Mouse (Mus musculus): ENCODE data around the gene AC134908.4. TPM values are rescaled to one million over a fixed set of nuclear protein-coding genes. Genes with fewer than 3 reads are reported as not detected.
"Not testable (repeated sequence)": the region's sequence is repeated elsewhere in the genome, so short reads cannot be mapped to it uniquely, and the experiment has no call there.

The AC134908.4 gene
- polyA plus RNA-seq, 1 experiment from 2014 or later: not detected

DNA sequence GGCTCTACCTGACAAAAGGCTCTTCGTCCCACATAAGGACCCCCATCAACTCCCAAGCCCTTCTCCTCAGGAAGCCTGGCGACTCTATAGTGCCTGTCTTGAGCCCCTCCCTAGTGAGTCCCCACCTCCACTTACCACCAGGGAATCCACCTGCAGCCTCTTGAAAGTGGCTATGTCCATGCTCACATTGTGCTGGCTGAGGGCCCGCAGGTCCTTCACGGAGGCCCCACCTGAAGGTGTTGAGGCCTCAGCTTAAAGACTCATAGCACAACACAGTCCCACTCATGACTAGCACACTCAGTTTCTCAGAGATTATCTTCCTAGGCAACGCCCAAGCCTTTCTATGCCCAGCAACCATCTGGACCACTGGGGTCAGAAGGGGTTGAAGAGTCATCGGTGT is 46.1 kb downstream of the AC134908.4 start:
- Histone ChIP-seq H3K9me3 (ENCODE audit: low read length) (no peaks in the 10 kb centered on the region), H3K4me1 (ENCODE audit: insufficient read depth) (no peaks in the 10 kb centered on the region), H3K9ac (replicated peaks) (no peak overlapping the region), H3K36me3 (replicated peaks; ENCODE audit: insufficient read depth, low read length) (no peaks in the 10 kb centered on the region), H3K27ac (ENCODE audit: low read depth) (no peak overlapping the region), H3K27me3 (ENCODE audit: insufficient read depth, low read length) (no peaks in the 10 kb centered on the region), H3K4me2 (ENCODE audit: low read depth, low read length) (no peak overlapping the region), H3K4me3 (ENCODE audit: low read depth, low read length) (no peak overlapping the region)
- no peak for ATAC-seq
- TF ChIP-seq CTCF (IDR thresholded peaks at IDR 0.05; ENCODE audit: low read depth): no peak
- TF ChIP-seq EP300 (IDR thresholded peaks at IDR 0.05; ENCODE audit: low read depth): no peak
- no peak for DNase-seq
- 64% methylated on average over 6 of the region's 6 CpGs for WGBS (ENCODE audit: insufficient replicate concordance)

DNA sequence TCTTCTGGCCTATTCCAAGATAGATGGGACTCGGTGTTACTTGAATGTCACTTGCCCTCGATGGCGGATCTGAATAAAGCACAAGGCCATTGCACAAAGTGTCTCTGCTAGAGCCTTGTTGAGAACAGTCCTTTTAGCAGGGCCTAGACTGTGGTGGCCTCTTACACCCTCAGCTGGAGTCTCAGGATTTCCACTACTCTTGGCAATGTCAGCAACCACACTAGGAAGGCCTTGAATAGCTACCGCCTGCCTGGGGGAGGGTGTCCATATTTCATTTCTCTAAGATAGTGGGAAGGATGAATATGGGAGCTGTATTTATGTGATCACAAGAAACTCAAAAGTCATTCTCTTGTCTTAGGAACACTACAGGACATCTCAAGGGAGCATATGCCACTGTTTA is 47.2 kb downstream of the AC134908.4 start:
- DNase-seq: no peak
- 84% methylated on average over 4 of the region's 4 CpGs for WGBS (ENCODE audit: insufficient replicate concordance)
- TF ChIP-seq CTCF (IDR thresholded peaks at IDR 0.05; ENCODE audit: low read depth) (no peak), EP300 (IDR thresholded peaks at IDR 0.05; ENCODE audit: low read depth) (no peak)

DNA sequence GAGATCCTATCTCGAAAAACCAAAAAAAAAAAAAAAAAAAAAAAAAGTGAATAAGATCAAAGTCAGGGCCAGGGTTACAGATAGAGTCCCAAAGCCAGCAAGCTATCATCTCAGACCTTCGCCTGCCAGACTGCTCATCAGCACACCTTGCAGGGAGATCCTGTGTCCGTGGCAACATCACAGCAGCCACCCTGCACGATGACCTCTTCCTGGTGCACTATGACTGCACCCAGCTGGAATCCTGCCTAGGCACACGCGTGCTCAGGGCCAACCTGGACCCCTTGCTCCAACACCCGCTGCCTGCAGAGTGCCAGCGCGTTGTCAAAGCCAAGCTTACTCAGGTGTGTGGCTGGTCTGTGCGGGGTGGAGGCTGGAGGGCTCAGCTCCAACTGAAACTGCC is 51.1 kb downstream of the AC134908.4 start:
- Histone ChIP-seq H3K36me3 (replicated peaks; ENCODE audit: insufficient read depth, low read length) (no peaks in the 10 kb centered on the region), H3K9ac (replicated peaks) (no peak overlapping the region), H3K4me3 (ENCODE audit: low read depth, low read length) (no peak overlapping the region), H3K4me2 (ENCODE audit: low read depth, low read length) (no peak overlapping the region), H3K27me3 (ENCODE audit: insufficient read depth, low read length) (no peaks in the 10 kb centered on the region), H3K4me1 (ENCODE audit: insufficient read depth) (no peaks in the 10 kb centered on the region), H3K9me3 (ENCODE audit: low read length) (no peaks in the 10 kb centered on the region), H3K27ac (ENCODE audit: low read depth) (no peak overlapping the region)
- ATAC-seq (no peak), DNase-seq (no peak)
- 78% methylated on average over 10 of the region's 10 CpGs for WGBS (ENCODE audit: insufficient replicate concordance)
- TF ChIP-seq CTCF (IDR thresholded peaks at IDR 0.05; ENCODE audit: low read depth): no peak
- TF ChIP-seq EP300 (IDR thresholded peaks at IDR 0.05; ENCODE audit: low read depth): no peak

More for the DNA sequence above, 47.2 kb downstream of the AC134908.4 start:
- H3K4me3 ChIP-seq (ENCODE audit: low read depth, low read length): no peak overlapping the region
- no peak overlapping the region for H3K27ac ChIP-seq (ENCODE audit: low read depth)
- no peak overlapping the region for H3K4me2 ChIP-seq (ENCODE audit: low read depth, low read length)
- H3K9ac ChIP-seq (replicated peaks): no peak overlapping the region
- ATAC-seq: no peak
- H3K9me3 ChIP-seq (ENCODE audit: low read length): no peaks in the 10 kb centered on the region
- no peaks in the 10 kb centered on the region for H3K36me3 ChIP-seq (replicated peaks; ENCODE audit: insufficient read depth, low read length)
- no peaks in the 10 kb centered on the region for H3K4me1 ChIP-seq (ENCODE audit: insufficient read depth)
- no peaks in the 10 kb centered on the region for H3K27me3 ChIP-seq (ENCODE audit: insufficient read depth, low read length)

DNA sequence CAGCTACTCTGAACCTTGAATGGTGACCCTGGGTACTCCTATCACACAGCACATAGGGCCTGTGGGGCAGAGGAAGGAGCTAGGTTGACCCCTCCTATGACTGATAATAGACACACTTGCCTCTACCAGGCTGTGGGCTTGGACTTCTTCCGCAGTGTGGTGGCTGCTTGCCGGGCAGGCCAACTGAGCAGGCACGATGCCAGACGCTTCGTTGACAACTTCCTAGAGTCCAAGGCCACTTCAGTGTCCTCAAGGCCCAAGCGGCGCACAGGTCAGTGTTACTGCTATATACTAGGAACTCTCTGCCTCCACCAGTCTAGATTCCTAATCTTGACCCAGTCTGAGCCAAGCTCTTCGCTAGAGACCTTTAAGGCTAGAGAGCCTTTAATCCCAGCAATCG is 51.6 kb downstream of the AC134908.4 start:
- no peaks in the 10 kb centered on the region for H3K36me3 ChIP-seq (replicated peaks; ENCODE audit: insufficient read depth, low read length)
- no peak overlapping the region for H3K9ac ChIP-seq (replicated peaks)
- 76% methylated on average over 9 of the region's 9 CpGs for WGBS (ENCODE audit: insufficient replicate concordance)
- no peaks in the 10 kb centered on the region for H3K4me1 ChIP-seq (ENCODE audit: insufficient read depth)
- H3K27me3 ChIP-seq (ENCODE audit: insufficient read depth, low read length): no peaks in the 10 kb centered on the region
- no peak overlapping the region for H3K4me3 ChIP-seq (ENCODE audit: low read depth, low read length)
- ATAC-seq (no peak), DNase-seq (no peak)
- H3K4me2 ChIP-seq (ENCODE audit: low read depth, low read length): no peak overlapping the region
- TF ChIP-seq EP300 (IDR thresholded peaks at IDR 0.05; ENCODE audit: low read depth) (no peak), CTCF (IDR thresholded peaks at IDR 0.05; ENCODE audit: low read depth) (no peak)
- no peaks in the 10 kb centered on the region for H3K9me3 ChIP-seq (ENCODE audit: low read length)
- H3K27ac ChIP-seq (ENCODE audit: low read depth): no peak overlapping the region

DNA sequence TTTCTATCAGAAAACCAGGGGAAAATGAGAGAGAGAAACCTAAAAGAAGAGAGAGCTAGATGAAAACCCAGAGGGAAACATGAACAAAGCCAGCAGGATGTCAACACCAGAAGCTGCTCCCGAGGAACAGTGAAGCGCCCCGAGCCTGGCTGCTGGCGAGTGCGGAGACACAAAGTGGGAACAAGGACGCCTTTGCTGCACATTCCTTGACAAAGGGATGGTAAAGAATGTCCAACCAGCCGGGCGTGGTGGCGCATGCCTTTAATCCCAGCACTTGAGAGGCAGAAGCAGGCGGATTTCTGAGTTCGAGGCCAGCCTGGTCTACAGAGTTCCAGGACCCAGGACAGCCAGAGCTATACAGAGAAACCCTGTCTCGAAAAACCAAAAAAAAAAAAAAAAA is 54.0 kb downstream of the AC134908.4 start:
- H3K4me1 ChIP-seq (ENCODE audit: insufficient read depth): not testable (repeated sequence)
- 67% methylated on average over 12 of the region's 12 CpGs for WGBS (ENCODE audit: insufficient replicate concordance)

More for the DNA sequence above, 54.0 kb downstream of the AC134908.4 start:
- H3K4me2 ChIP-seq (ENCODE audit: low read depth, low read length); H3K9me3 ChIP-seq (ENCODE audit: low read length); H3K4me3 ChIP-seq (ENCODE audit: low read depth, low read length); H3K36me3 ChIP-seq (replicated peaks; ENCODE audit: insufficient read depth, low read length); DNase-seq; H3K27ac ChIP-seq (ENCODE audit: low read depth); H3K27me3 ChIP-seq (ENCODE audit: insufficient read depth, low read length); H3K9ac ChIP-seq (replicated peaks); ATAC-seq: not testable (repeated sequence)

Small RNA genes within 50 kb of the gene (microRNA-seq; reads per million reads assigned to microRNA genes)
- gene Gm25083 (not detected), gene Mir3082 (1.6 reads per million), gene Mir6966 (not detected)

Other genes with a start within 250 kb of the AC134908.4 start
- gene Sox8, start 225.0 kb downstream of the AC134908.4 start, polyA plus RNA-seq (2015; fragmentation: Nextera tagmentation; extraction: Ambion mirVana): 0.08 TPM in 1 of 2 replicates, not detected in the other
- 11.9 and 12.5 TPM in 2 replicates for gene Lmf1, start 216.6 kb downstream of the AC134908.4 start, polyA plus RNA-seq (2015; fragmentation: Nextera tagmentation; extraction: Ambion mirVana)
- 0.39 TPM in 1 of 2 replicates, not detected in the other for gene Gng13, start 78.5 kb downstream of the AC134908.4 start, polyA plus RNA-seq (2015; fragmentation: Nextera tagmentation; extraction: Ambion mirVana)
- gene Chtf18, start 68.2 kb downstream of the AC134908.4 start, polyA plus RNA-seq (2015; fragmentation: Nextera tagmentation; extraction: Ambion mirVana): 7.4 TPM in 2 replicates
- 3.8 and 3.9 TPM in 2 replicates for gene Rpusd1, start 68.0 kb downstream of the AC134908.4 start, polyA plus RNA-seq (2015; fragmentation: Nextera tagmentation; extraction: Ambion mirVana)
- gene Mslnl, start 59.6 kb downstream of the AC134908.4 start, polyA plus RNA-seq (2015; fragmentation: Nextera tagmentation; extraction: Ambion mirVana): not detected in 2 replicates
- 12.3 and 14.7 TPM in 2 replicates for gene Msln, start 41.3 kb downstream of the AC134908.4 start, polyA plus RNA-seq (2015; fragmentation: Nextera tagmentation; extraction: Ambion mirVana)
- gene Narfl, start 21.9 kb downstream of the AC134908.4 start, polyA plus RNA-seq (2015; fragmentation: Nextera tagmentation; extraction: Ambion mirVana): 12.8 and 15.3 TPM in 2 replicates
- 8.3 and 9.4 TPM in 2 replicates for gene Haghl, start 10.0 kb downstream of the AC134908.4 start, polyA plus RNA-seq (2015; fragmentation: Nextera tagmentation; extraction: Ambion mirVana)
- gene Ccdc78, start 9.1 kb downstream of the AC134908.4 start, polyA plus RNA-seq (2015; fragmentation: Nextera tagmentation; extraction: Ambion mirVana): not detected in 2 replicates
- 51.5 and 51.6 TPM in 2 replicates for gene Fam173a, start 2.8 kb downstream of the AC134908.4 start, polyA plus RNA-seq (2015; fragmentation: Nextera tagmentation; extraction: Ambion mirVana)
- gene Metrn, start 1.5 kb upstream of the AC134908.4 start, polyA plus RNA-seq (2015; fragmentation: Nextera tagmentation; extraction: Ambion mirVana): 11.9 TPM in 2 replicates
- 0.05 TPM in 1 of 2 replicates, not detected in the other for gene Fbxl16, start 13.4 kb upstream of the AC134908.4 start, polyA plus RNA-seq (2015; fragmentation: Nextera tagmentation; extraction: Ambion mirVana)
- gene Wdr24, start 28.0 kb upstream of the AC134908.4 start, polyA plus RNA-seq (2015; fragmentation: Nextera tagmentation; extraction: Ambion mirVana): 5.5 and 7.2 TPM in 2 replicates
- gene Jmjd8, start 33.2 kb upstream of the AC134908.4 start, polyA plus RNA-seq (2015; fragmentation: Nextera tagmentation; extraction: Ambion mirVana): 12.8 and 13.8 TPM in 2 replicates
- gene Stub1, start 37.7 kb upstream of the AC134908.4 start, polyA plus RNA-seq (2015; fragmentation: Nextera tagmentation; extraction: Ambion mirVana): 118 and 119 TPM in 2 replicates
- gene Rhbdl1, start 41.6 kb upstream of the AC134908.4 start, polyA plus RNA-seq (2015; fragmentation: Nextera tagmentation; extraction: Ambion mirVana): 0.17 and 0.35 TPM in 2 replicates
- 0.30 and 0.34 TPM in 2 replicates for gene Gm20683, start 46.1 kb upstream of the AC134908.4 start, polyA plus RNA-seq (2015; fragmentation: Nextera tagmentation; extraction: Ambion mirVana)
- 9.8 and 10.4 TPM in 2 replicates for gene Rhot2, start 49.2 kb upstream of the AC134908.4 start, polyA plus RNA-seq (2015; fragmentation: Nextera tagmentation; extraction: Ambion mirVana)
- 2.7 and 3.4 TPM in 2 replicates for gene Wdr90, start 65.8 kb upstream of the AC134908.4 start, polyA plus RNA-seq (2015; fragmentation: Nextera tagmentation; extraction: Ambion mirVana)
- gene Mcrip2, start 73.1 kb upstream of the AC134908.4 start, polyA plus RNA-seq (2015; fragmentation: Nextera tagmentation; extraction: Ambion mirVana): 127 and 143 TPM in 2 replicates
- 64.8 and 72.5 TPM in 2 replicates for gene Mettl26, start 79.4 kb upstream of the AC134908.4 start, polyA plus RNA-seq (2015; fragmentation: Nextera tagmentation; extraction: Ambion mirVana)
- 0.33 and 0.54 TPM in 2 replicates for gene Wfikkn1, start 85.2 kb upstream of the AC134908.4 start, polyA plus RNA-seq (2015; fragmentation: Nextera tagmentation; extraction: Ambion mirVana)
- gene Rab40c, start 124.1 kb upstream of the AC134908.4 start, polyA plus RNA-seq (2015; fragmentation: Nextera tagmentation; extraction: Ambion mirVana): 6.5 and 7.3 TPM in 2 replicates
- gene Pigq, start 149.3 kb upstream of the AC134908.4 start, polyA plus RNA-seq (2015; fragmentation: Nextera tagmentation; extraction: Ambion mirVana): 56.0 and 58.7 TPM in 2 replicates
- gene Nhlrc4, start 149.3 kb upstream of the AC134908.4 start, polyA plus RNA-seq (2015; fragmentation: Nextera tagmentation; extraction: Ambion mirVana): 2.0 and 3.8 TPM in 2 replicates
- not detected in 2 replicates for gene A930017K11Rik, start 156.9 kb upstream of the AC134908.4 start, polyA plus RNA-seq (2015; fragmentation: Nextera tagmentation; extraction: Ambion mirVana)
- gene Capn15, start 190.1 kb upstream of the AC134908.4 start, polyA plus RNA-seq (2015; fragmentation: Nextera tagmentation; extraction: Ambion mirVana): 6.6 and 8.3 TPM in 2 replicates

All from liver, postnatal 0 days (tissue).